Mouse (Mus musculus) gastrocnemius, postnatal 25 days (tissue): ENCODE results near the gene Ism1. TPM values are rescaled to one million over a fixed set of nuclear protein-coding genes. Genes with fewer than 3 reads are reported as not detected.

Source experiments
- DNase-seq: peaks from one replicate; pipeline ENCODE4 v3.0.0; 2022
- long read RNA-seq, 2 experiments: library from polyadenylated mRNA; stranded (forward); transcript quantifications; one replicate each; pipeline ENCODE4 v2.0.0; 2021
- total RNA-seq, 2 experiments: library from RNA; stranded (reverse); gene quantifications; 1 replicate in 1 of 2; 2 replicates in 1 of 2; pipeline ENCODE4 v1.2.3; 2021

Gene Ism1
- under 1 TPM; 0.59 to 0.99 TPM for total RNA-seq
- long read RNA-seq, experiment 1, partial matches to known transcripts, result 1 of 1 reads
- long read RNA-seq, experiment 1, other reads (novel, unspliced or antisense), result 0 of 1 reads
- long read RNA-seq, experiment 2, partial matches to known transcripts, result 0 of 3 reads
- long read RNA-seq, experiment 2, other reads (novel, unspliced or antisense), result 0 of 3 reads

DNA sequence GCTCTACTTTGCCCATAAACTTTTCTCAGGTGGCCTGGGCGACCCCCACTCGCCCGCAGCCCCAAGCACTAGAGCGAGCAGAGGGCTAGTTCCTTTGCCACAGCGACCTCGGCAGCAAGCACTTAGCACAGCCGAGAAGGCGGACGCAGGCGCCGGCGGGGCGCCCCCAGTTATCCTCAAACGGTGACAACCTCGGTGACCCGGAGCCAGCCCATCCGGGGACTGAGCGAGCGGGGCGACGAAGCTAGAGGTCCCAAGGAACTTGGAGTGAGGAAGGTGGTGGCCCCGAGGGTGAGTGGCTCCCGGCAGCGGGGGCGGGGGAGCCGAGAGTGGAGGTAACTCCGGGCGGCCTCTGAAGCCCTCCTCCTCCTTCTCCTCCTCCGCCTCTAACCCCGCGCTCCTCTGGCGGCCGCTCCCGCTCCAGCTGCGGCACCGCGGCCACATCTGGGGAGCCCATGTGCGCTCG is at the start of gene Ism1:
Ism1 (plus strand) TSS at position 370 of the 466 bp plus-strand sequence.
- peak; percentile 13 for DNase-seq

DNA sequence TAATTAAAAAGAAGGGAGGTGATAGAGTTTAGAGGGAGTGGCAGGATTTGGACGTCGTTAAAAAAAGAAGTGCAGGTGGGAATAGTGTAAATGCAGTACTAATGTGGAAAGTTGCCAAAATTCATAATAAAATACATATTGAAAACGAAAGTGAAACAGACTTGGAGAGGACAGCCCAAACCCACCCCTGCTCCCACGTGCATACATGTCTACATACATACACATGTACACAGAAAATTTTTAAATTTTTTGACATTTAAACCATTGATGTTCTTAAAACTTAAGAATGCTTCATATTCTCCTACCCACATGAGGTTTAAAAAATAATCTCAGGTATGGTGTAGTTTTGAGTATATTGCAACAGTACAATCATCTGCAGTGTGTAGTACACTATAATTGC is 49.2 kb upstream of the Ism1 start:
- no peak for DNase-seq

DNA sequence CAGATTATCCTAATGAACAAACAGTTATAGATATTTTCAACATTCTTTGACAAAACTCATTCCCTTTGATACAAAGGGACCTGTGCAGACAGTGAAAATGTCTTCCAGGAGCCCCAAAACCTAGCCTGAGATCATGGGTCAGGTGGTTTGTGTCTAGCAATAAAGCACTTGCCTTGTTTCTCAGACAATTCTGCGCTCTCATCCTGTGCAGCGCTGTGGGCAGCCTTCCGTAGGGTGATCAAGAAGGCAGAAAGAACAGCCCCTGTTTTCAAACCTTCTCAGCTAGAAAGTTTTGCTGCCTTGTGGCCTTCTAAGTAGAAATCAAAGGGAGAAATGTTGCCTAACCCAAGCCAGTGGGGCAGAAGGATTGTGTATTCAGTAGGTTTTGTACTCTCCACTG is 48.3 kb upstream of the Ism1 start:
- DNase-seq, result no peak

DNA sequence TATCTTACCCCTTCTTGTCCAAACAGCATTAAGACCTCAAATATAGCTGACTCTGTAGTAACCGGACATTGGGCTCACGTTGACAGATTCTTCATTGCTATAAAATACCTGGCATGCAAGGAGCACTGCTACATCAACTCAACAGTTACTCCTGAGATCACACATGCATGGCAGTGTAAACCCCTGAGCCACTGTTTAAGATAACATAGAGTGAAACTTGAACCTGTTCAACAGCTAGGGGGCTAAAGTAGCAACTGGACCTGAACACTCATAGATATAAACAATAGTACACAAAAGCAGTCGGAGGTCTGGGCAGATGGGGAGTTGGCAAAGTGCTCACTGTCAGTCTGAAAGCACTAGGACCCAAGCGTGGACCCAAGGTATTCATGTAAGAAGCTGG is 43.5 kb upstream of the Ism1 start:
- DNase-seq, result no peak

DNA sequence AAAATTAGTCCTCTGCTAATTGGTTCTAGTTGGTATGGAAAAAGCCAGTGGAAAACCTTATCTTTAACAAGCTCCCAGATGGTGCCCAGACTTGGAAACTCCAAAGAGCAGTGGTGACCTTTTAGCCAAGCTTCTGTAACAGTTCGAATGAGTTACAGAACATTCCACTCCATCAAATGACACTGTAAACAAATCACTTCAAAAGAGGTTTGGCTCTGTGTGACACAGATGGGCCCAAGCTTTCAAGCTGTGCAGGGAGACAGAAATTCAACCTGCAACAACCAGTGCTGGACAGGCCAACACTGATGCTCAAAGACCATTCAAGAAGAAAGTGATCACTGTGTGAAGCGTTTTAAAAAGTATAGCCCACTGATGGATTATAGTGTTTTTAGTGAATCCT is 40.1 kb upstream of the Ism1 start:
- DNase-seq, result no peak

DNA sequence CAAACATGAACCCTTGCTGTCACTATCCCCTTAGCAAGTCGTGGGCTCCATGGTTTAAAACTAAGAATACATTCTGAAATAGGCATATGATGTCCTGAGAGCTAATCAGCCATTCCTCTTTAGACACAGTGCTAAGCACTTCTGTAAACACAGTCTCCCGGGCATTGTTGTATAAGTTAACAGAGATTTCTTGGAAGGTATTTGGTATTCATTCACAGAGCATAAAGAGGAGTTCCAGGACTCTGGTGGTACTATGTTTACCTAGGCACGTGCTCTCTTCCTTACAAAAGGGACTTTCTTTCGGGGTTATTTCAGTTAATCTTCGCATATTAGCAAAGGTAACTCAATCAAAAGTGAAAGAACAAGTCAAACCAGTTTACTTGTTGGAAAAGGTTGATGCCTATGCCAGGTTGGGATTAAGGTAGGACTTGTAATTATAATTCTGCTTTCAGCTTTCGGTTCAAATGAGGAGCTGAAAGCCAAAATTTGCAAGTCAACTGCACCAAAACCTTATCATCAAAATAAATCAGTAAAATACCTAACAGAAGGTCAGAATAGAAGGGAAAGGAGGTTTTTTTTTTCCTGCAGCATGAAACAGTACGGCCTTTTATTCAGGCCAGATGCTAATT is 36.1 kb upstream of the Ism1 start:
- DNase-seq, result no peak

DNA sequence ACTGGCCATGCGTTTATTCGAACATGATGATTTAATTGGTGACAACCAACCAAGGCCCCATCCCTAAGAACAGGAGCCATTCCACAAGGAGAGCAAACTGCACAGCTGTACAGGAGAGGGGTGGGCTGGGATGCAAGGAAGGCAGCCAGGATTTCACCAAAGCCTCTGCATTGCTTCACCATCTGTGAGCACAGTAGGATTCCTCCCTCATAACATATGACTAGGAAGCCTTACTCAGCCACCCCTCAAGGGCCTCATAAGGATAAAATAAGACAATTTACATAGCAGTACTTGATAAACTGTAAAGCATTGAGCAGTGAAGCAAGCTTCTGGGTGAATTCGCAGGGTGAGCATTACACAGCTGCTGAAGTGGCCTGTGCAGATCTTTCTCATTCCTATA is 28.5 kb upstream of the Ism1 start:
- DNase-seq, result no peak

DNA sequence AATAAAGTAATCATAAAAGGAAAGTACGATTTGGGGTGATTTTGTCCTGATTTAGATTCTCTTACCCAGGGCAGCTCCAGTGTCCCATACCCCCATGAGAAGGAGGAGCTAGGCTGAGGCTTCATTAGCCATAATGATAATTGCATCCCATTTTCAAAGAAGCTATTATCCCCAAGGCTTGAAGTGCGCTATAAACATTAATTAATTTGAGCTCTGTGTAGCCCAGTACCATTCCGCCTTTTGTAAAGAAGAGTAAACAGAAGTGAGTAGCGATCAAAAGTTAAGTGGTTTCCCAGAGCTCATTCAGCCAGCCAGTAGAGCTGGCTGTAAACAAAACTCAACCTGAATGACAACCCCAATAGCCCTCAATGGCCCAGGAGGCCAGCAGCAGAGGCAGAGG is 21.2 kb upstream of the Ism1 start:
- no peak for DNase-seq

DNA sequence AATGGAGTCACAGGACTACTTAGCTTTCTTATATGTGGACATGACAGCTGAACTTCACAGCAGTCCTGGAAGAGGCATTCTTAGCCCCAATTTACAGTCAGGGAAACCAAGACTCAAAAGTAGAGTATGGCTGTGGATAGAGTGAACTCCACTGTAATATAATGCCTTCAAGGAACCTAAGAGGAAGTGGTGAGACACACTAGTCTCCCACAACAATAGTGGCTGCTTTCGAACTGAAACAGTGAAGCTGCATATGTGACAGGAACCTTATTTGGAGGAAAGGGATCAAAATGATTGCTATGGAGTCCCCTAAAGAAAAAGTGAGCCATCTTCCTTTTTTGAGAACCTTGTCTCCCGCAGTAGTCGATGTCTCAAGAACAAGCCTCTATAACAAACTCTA is 6.1 kb upstream of the Ism1 start:
- DNase-seq, result no peak

DNA sequence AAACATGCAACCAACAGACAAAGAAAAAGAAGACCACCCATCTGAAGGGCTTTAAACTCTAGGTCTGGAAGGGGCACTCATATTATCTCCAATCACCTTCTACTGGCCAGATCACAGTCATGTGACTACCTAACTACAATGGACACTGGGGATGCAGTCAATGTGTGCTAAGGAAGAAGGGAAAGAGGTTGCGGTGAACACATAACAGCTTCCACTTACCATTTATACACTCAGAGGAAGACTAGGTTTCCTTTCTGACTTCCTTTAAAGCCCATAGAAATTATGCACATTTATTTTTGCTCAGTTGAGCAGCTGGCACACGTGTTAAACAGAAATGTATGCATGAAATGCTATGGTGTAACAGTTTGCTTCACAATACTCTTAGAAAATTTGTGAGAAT is 5.6 kb upstream of the Ism1 start:
- no peak for DNase-seq

DNA sequence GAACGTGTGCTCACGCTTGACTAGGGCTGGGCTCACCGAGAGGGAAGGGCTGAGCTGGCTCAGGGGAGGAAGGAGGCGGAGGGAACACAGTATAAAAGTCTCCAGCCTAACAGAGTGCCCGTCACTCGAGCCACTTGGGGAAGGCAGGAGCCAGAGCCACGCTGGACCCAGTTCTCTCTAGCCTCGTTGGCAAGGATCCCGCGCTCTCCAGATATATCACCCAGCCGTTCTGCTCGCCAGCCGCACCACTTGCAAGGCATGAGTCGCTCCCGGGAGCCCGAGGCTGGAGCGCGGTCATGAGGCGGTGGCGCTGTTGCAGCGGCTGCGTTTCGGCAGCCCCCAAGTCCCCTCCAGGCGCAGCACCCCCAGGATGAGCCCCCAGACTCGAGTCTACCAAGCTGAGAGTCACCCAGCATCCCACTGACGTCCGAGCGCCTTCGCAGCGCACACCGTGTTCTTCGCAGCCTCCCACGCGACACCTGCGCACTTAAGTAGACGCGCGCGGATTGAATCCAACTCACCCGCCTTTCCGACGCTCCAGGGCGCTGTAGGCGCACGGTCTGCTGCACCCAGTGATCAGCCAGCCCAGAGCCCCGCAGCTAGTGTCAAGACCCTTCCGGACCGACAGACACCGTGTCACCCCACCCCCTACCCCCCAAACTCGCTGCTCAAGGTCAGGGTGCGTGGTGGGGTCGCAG is 764 bp upstream of the Ism1 start:
- peak; percentile 59 for DNase-seq

DNA sequence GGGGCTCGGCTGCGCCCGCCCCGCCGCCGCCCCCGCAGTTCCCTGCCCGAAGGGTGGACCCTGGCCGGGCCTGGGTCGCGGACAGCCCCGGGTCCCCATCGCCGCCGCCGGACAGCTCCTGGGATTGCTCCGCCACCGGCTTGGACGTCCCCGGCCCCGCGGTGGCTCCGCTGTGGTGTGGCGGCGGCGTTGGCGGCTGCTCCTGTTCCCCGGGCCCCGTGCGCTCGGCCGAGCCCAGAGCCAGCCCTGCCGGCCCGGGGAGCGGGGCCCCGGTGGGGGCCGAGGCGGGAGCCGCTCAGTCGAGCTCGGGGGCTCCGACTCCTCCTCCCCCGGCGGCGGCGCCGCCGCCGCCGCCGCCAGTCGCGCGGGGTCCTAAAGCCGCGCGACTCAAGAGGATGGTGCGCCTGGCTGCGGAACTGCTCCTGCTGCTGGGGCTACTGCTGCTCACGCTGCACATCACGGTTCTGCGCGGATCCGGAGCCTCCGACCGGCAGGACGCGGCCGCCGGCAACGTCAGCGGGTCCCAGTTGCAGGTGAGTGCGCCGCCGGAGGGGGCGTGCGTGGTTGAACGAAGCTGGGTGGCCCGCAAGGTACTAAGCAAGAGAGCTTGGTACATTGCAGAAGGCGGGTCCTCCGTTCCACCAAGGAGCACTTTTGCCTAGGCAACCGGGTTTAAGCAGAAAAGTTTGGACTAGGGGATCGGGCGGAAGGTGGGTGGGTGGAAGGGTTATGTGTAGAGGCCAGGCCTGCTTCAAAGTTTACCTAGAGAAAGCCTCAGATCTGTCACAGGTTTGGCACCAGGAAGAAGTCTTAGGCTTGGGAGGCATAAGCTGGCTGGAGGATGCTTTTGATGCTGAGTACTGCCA is 530 bp downstream of the Ism1 start:
- peak; percentile 13 for DNase-seq

DNA sequence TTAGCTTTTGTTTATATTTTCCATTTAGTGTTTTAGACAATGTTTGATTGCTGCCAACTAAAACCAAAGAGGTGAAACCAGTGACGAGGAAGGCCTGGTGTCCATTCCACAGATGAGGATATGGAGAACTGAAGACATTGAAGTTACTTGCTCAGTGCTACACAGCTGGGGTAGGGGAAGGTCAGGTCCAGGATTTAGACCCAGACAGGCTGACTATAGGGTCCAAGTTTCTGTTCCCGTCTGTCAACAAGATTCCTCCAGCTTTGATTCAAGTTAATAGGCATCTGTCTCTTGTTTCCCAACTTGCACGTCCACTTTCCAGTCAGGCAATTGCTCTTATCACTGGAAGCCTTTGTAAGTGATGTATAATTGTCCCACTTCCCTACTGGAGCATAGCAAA is 4.6 kb downstream of the Ism1 start:
- DNase-seq, result no peak

DNA sequence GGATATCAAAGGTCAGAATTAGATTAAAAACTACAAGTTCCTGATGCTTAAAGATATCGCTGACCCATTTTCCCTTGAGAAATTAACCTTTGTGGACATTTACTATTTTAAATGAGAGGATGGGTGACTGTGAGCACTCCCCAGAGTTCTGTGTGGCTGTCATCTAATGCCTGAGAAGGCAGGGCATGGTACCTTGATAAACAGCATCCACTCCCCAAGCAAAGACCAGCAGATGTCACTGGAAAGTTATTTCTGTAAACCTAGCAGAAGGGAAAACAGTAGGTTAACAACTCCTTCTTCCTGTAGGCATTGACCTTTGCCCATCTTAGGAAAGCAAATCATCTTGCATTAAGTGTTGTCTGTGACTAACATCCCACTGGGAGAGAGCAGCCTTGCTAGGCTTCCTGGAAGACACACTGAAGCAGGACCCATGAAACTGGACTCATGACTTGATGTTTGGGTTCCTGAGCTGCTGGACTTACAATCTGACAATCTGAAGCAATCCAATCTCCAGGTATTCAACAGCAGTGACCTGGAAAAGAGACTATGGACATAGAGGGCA is 11.5 kb downstream of the Ism1 start:
- DNase-seq, result no peak

DNA sequence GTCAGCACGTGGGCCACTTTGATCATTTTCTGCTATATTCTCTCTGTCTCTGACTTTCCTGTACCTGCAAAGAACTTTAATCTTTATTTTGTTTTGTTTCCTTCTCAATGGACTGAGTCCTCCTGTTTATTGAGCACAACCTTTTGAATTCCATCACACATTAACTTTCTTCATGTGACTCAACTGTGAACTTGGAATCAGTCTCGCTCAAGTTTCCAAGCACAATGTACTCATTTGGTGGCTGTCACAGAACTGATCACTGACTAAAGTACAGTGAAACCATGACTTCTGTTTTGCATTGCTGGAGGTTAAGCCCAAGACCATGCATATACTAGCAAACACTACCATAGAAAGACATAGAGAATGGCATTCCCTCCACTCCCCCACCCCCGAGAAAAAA is 15.5 kb downstream of the Ism1 start:
- no peak for DNase-seq

DNA sequence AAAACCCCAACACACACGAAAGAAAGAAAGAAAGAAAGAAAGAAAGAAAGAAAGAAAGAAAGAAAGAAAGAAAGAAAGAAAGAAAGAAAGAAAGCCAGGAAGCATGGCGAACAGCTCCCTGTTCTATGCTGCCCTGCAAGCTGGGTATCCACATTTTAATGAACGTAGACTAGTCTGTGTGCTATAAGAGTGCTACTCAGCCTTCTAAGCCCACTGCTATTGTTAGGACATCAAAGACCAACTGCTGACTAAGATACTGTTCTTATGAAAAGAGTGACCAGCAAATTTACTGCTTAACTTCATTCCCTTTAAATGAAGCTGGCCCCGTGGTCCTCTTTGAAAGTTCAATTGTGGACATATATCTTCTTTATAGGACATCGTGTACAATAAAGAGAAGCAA is 16.7 kb downstream of the Ism1 start:
- DNase-seq, result no peak

DNA sequence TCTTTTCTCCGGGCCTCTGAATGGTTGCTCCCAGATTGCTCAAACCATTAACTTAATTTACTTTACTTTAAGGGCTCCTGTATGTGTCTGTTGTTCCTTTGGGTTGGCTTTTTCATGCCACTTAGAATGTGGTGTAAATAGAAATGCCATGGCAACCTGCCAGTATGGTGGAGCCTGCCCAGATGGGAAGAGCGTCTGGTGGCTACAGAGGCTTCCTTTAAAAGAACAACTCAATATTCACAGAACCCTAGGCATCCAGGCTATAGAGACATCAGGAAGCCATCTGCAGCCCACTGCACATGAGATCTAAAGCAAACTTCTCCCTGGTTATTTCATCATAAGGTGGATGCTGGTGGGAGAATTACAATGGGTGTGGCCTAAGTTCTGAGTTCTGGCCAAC is 18.6 kb downstream of the Ism1 start:
- no peak for DNase-seq

DNA sequence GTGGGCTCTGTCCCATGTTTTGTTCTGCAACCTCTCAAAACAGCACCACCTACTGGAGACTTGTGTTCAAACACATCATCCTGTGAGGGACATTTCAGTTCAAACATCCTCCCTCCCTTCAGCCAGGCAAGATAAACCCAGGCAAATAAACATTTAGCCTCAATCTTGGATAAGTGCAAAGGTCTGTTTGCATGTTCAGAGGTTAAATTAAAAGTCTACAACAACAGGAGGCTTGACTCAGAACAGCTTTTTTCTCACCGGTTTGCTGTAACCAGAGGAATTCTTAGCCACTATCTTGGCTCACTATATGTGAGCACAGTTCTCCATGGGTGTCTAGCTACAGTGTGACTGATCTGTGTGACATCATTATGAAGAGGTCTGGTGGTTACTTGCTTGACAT is 22.6 kb downstream of the Ism1 start:
- DNase-seq, result no peak

DNA sequence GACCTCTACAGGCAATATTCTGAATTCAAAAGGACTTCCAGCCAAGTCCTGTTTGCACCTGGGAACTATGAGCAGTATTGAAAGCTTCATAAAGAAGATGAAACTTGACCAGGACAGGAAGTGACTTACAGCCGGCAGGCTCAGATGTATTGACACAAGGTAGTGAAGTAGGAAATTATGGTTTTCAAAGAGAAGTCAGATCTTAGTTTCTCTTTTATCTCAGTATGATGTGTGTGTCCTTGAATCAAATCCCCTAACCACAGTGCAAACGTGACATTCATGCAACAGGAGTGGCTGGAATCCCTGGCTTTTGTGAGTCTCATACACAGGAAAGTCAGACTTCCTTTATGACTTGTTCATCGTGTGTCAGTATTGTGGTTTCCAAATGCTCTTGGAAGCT is 27.0 kb downstream of the Ism1 start:
- DNase-seq, result no peak

DNA sequence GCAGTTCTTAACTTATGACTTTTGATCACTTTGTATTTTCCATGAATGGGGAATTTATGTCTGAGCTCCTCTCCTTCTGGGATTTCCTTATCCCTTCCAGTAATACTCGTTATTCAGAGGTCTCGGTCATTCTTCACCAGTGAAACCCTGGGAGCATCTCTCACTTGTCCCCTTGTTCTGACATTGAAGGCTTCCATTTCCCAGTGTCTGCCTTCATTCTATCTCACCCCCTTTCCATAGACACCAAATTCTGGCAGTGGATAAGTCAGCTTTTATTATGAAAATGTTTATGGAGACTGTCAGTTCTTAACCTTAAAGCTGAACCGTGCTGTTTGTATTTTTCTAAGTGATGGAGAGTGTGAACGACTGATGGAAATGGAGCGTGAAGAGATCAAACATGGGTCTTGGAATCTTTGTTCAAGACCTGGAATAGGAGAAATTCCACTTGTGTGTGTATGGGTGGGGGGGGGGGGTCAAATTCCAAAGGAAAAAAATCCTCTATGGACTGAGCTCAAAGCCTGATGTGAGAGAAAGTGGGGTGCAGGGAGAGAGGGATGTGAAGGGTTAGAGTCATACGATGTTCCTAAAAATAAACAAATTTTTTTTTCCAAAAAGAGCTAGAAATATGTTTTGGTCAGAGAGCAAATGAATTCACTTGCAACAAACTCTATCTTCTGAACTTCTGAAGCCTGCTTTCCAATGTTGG is 30.4 kb downstream of the Ism1 start:
- no peak for DNase-seq

DNA sequence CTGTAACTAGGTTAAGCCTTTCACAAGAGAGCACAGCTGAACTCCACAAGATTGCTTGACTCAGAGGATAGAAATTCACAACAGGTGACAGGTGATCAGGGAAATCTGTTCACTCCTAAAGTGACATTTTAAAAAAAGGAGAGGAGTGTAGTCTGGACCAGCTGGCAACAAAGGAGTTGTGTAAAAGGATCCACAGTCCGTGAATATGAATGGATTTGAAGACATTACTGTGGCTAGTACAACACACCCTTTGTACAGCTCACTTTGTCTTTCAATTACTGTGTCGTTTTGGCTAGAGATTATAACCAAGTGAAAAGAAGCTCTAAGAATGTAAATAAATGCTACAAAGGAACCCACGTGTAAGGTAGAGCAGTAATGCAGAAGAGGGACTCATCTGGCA is 33.7 kb downstream of the Ism1 start:
- no peak for DNase-seq

DNA sequence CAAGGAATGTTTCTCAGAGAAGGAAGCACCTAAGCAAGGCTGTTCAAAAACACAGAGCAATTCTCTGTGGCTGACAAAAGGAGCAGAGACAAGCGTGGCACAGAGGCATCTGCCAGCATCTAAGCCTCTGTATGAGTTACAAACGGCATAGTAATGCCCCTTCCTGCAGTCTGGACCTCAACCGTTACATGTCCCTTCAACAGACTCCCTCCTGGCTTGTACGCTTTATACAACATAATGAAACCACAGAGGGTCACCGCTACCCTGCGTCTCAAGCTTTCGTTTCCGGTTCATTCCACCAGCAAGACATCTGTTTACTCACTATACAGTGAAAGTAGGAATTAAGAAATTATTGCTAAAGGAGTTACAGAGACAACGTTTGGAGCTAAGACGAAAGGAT is 34.1 kb downstream of the Ism1 start:
- no peak for DNase-seq
